Mouse (Mus musculus) frontal cortex, postnatal 25 days (tissue): ENCODE data around the gene Atp5l.
"Not testable (repeated sequence)": the region's sequence is repeated elsewhere in the genome, so short reads cannot be mapped to it uniquely, and the experiment has no call there.

ENCODE experiments used
- DNase-seq, 2 experiments: peaks; one replicate each; pipeline ENCODE4 v3.0.0; 2022; ENCODE audit warnings: low spot score in 2 of 2

The Atp5l gene

DNA sequence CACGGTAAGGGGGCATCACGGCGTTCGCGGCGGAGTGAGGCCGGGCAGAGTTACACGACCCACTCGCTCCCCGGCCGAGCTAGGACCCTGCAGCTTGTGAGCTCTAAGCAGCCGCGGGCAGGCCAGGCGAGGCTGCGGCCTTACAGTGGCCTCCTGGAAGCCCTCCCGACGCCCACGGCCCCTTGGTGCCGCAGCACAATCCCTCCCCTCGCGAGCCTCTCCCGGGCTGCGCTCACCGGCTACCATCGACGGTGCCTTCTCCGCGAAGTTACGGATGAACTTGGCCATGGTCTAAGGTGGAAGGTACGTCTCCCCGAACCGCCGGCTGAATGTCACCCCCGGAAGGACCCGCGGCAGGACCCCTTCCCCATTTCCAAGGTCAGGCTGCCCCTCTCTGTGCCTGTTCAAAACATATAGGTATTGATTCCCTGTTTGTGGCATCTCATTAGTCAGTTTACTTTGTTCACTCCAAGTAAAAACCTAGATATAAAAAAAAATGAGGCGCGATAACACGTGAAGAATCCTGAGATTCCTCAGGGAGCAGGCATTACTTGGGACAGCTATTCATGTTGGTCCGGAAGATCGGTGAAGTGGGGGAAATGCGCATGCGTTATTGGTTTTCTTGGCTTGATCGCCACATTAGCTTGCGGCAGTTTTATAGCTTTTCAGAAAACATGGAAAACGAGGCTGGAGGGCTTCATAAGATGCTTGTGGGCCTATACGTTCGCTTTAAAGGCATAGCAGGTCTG, at the start of gene Atp5l:
Gene Atp5l, minus strand, starts transcription at position 369 of the 749 bp plus-strand sequence.
- peak; percentile 65 to 79 for DNase-seq

- DNase-seq = no peak
Observed at GRCm38 (mm10) chr9:44969450-44969849, 48.9 kb upstream of the Atp5l start.

GRCm38 (mm10) chr9:44967763-44968162, 47.2 kb upstream of the Atp5l start:
- DNase-seq = not testable (repeated sequence)

- DNase-seq = peak; percentile 22 to 52
Observed at GRCm38 (mm10) chr9:44966815-44967242, 46.3 kb upstream of the Atp5l start.

GRCm38 (mm10) chr9:44965833-44966466, 45.4 kb upstream of the Atp5l start:
- no peak for DNase-seq

DNA sequence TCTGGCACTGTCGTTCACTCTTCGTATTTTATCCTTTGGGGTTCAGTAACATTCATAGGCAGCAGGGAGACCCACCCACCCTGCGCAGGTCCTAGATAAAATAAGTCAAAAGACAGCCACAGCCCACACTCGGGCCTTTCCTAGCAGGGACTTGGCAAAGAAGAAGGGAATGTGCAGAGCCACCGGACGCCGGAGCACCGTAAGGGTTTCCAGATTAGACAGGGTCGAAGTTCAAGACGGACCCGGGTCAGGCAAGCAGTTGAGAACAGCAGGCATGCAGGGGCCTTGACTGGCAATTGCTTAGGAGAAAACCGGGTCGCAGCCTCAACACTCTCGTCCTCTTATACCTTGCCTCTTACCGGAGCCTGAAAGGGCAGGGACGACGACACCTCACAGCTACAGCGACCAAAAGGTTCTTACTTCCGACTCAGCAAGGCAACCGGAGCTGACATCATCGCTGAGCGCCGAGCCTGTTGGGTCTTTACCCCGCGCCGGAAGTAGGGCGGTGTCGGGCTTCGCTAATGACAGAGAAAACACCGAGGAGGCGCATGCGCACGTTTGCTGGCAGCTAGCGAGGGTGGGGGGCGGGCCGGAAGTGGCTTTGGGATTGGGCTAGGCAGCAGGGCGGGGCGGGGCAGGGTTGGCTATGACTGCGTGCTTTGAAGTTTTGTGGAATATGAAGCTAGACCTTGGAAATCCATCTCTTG, 44.7 kb upstream of the Atp5l start, which contains the start of gene Ube4a:
Gene Ube4a, minus strand, starts transcription at position 475 of the 707 bp plus-strand sequence.
- DNase-seq = peak; percentile 99

DNA sequence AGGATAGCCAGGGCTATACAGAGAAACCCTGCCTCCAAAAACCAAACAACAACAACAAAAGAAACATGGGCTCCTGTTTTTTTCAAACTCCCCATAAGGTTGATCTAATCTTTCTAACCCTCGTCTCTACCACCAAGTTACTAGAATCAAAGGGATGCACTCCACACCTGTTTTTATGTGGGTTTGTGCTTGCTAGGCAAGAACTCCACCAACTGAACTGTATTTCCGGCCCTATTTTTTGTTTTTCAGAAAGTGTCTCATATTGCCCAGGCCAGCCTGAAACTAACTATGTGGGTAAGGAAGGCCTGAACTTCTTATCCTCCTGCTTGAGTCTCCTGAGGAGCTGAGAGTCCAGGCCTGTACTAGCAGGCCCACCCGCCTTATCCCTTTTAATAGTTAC, 33.9 kb upstream of the Atp5l start:
- DNase-seq = no peak

- no peak for DNase-seq
Observed at GRCm38 (mm10) chr9:44947836-44948235, 27.3 kb upstream of the Atp5l start.

DNA sequence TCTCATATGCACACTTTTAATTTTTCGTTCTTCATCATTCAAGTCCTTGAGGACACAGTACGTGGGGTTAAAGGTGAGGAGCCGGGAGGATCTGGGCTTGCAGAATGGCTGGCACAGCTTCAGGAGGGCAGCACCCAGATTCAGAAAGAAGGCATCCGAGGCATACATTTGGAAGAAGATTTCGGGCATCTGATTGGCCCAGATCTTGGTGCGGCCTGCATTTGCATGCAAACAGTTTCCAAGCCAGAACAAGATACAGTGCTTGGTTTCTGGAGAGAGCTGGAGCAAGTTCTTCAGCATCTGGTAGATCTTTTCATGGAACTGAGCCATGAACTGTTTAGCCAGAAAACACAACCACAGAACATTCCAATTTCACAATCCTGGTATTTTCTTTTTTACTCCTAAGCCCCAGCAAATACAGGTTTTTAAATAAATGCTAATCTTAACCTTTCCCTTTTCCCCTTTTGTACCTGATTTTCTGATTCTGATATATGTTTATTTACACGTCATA, 25.7 kb upstream of the Atp5l start:
- no peak for DNase-seq

DNA sequence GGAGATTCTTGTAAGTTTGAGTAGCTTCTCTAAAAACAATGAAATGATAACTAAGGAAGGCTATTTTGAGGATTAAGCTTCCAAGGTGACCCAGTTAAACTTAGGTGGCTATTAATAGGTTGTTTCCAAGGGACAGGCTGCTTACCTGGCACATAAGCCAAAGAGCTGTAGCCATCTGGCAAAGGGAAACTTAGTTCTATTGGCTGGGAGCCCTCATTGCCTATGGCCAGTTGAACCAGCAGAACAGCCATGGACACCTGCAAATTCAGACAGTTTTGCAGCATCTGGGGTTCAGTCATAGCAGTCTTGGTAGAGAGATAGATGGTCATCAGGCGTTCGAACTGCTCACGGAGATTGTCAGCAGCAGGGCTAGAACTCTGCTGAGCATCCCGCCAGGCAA, 21.9 kb upstream of the Atp5l start:
- no peak for DNase-seq

DNA sequence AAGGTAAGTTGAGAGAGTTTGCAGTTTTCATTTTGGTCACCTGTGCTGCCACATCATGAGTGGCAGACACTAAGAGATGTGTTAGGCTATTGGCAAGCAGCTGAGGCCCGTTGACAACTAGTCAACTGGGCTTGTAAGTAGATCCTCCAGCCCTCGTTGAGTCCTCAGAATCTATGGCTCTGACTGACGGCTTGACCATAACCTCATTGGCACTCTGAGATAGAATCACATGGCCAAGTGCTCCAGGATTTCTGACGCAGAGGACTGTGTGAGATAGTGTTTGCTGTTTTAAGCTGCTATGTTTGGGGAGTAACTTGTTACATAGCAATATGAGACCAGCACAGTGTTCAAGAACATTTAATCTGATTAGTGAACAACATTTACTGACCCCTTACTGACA, 21.2 kb upstream of the Atp5l start:
- no peak for DNase-seq

DNA sequence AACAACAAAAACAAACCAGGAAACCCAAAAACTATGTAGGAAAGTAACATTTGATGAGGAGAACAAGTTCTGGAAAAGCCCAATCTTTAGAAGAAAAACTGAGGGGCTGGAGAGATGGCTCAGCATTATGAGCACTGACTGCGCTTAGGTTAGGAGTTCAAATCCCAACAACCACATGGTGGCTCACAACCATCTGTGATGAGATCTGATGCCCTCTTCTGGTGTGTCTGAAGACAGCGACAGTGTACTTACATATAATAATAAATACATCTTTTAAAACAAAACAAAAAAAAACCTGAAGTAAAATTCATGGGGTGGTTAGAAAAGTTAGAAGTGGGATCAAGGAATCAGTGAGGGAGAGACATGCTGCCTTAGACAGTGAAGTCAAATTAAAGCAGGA, 1.0 kb upstream of the Atp5l start:
- DNase-seq = no peak

- DNase-seq = no peak
Observed at GRCm38 (mm10) chr9:44921123-44921468, 554 bp upstream of the Atp5l start.

DNA sequence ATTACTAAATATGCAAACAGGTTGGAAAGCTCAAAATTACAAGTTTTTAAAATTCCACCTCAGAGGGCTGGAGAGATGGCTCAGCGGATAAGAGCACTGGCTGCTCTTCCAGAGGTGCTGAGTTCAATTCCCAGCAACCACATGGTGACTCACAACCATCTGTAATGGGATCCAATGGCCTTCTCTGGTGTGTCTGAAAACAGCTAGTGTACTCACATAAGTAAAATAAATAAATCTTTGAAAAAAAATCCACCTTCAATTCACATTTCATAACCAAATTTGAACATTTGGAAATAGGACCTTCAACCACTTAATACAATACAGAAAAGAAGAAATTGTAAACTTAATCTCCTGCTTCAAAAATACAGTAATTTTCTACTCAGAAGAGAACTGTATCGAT, 936 bp downstream of the Atp5l start:
- no peak for DNase-seq

DNA sequence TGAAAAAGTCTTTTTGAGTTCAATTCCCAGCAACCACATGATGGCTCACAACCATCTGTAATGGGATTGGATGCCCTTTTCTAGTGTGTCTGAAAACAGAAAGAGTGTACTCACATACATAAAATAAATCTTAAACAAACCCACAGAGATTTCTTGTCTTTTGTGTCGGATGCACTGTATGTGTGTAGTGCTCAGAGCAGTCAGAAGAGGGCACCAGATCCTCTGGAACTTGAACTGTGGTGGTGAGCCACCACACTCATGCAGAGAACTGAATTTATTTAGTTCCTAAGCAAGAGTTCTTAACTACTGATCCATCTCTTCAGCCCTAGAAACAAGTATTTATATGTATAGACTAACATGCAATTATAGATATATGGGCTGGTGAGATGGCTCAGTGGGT, 4.3 kb downstream of the Atp5l start:
- DNase-seq = no peak

- no peak for DNase-seq
Observed at GRCm38 (mm10) chr9:44914706-44915105, 5.8 kb downstream of the Atp5l start.

GRCm38 (mm10) chr9:44911365-44911764, 9.2 kb downstream of the Atp5l start:
- DNase-seq = no peak

DNA sequence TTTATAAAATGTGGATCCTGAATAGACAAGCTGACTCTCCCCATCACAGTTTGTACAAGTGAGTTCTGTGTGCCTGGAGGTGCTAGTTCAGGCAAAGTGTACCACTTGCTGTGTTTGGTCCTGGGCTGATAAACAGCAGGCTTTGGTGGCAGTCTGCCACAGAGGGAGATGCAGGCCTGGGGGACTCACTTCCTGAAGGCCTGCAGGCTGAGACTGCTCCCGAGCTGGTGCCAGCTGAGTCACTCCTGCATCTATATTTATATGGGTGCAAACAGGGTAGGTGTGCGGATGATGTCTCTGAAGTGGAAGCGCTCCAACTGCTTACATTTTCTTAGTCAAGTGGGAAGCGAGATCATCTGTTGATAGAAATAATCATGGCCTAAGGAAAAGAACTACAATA, 14.9 kb downstream of the Atp5l start:
- DNase-seq = peak; percentile 39 to 56

- peak; percentile 35 to 63 for DNase-seq
Observed at GRCm38 (mm10) chr9:44904964-44905363, 15.6 kb downstream of the Atp5l start.

DNA sequence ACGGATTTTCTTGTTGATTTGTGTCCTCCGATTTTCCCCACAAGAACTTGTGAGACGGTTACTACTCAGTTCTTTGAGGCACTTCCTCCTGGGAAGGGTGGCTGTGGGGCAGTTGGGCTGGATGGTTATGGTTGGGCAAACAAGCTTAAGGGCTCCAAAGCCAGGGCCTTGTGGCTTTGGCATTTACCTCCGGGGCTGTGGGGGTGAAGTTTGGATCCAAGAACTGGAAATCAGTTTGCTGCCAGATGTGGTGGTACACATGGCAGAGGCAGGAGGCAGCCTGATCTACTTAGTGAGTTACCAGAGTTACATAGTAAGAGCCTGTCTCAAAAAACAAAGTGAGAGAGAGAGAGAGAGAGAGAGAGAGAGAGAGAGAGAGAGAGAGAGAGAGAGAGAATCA, 16.7 kb downstream of the Atp5l start:
- no peak for DNase-seq

GRCm38 (mm10) chr9:44900402-44900801, 20.1 kb downstream of the Atp5l start:
- DNase-seq = no peak

DNA sequence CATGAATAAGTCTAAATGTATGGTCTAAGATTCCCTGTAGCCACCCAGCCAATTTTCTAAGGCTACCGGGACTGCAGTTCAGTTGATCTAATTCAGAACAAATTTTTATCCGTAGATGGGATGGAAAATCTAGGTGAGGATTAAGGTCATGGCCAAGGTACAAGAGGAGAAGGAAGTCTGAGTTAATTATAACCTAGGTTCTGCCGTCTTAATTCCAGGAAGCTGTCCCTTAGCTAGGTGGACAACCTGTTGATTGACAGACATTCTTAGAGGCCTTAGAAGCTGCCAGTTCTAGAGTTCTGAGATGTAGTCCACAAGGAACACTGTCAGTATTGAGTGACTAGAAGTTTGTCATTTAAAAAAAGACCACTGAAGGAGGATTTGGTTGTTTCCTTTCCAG, 20.8 kb downstream of the Atp5l start:
- DNase-seq = no peak

DNA sequence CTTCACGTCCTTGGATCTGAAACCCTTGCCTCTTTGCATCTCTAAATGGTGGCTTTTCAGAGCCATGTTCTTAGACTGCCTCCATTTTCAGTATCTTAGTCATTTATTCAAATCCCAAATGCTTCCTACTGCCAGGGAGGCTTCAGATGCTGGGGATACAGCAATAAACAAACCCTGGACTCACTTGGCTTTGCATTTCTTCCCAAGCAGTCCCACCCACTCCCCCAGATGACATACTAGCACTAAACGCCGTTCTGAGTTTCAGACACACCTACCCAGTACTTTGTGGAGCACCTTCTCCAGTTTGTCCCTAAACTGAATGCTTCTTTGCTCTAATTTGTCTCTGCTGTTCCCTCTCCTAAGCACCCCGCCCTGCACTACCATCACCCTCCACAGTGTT, 23.5 kb downstream of the Atp5l start:
- DNase-seq = no peak
